Mouse (Mus musculus) liver, embryonic 13.5 days (tissue): Measurements from ENCODE around the gene Adamts4. TPM values are rescaled to one million over a fixed set of nuclear protein-coding genes. Genes with fewer than 3 reads are reported as not detected.
"Not testable (repeated sequence)": the region's sequence is repeated elsewhere in the genome, so short reads cannot be mapped to it uniquely, and the experiment has no call there.

ENCODE experiments used
- ATAC-seq: fragments of 200-750 bp; cut with Nextera tagmentation; 2 replicates; pipeline ENCODE4 v1.8.0; 2017; ENCODE audit warnings: low read depth, mild to moderate bottlenecking, moderate number of reproducible peaks, moderate library complexity
- DNase-seq: peaks from one replicate; pipeline ENCODE4 v3.0.0; 2022
- H3K27ac ChIP-seq: fragments of 300-500 bp; sonication (generic); 2 replicates; pipeline ENCODE4 v1.5.1; 2015; ENCODE audit warnings: moderate library complexity, mild to moderate bottlenecking, inconsistent platforms
- H3K27me3 ChIP-seq: fragments of 300-500 bp; sonication (generic); 2 replicates; pipeline ENCODE4 v1.6.1; 2015; ENCODE audit warnings: mild to moderate bottlenecking, inconsistent platforms
- H3K36me3 ChIP-seq: fragments of 300-500 bp; sonication (generic); 2 replicates; pipeline ENCODE4 v1.6.1; 2015; ENCODE audit warnings: mild to moderate bottlenecking, inconsistent platforms
- H3K4me1 ChIP-seq: fragments of 300-500 bp; sonication (generic); replicated peaks from 2 replicates; pipeline ENCODE4 v1.6.1; 2015; ENCODE audit warnings: inconsistent platforms
- H3K4me2 ChIP-seq: fragments of 300-500 bp; sonication (generic); 2 replicates; pipeline ENCODE4 v1.6.1; 2015; ENCODE audit warnings: inconsistent platforms, mild to moderate bottlenecking, moderate library complexity
- H3K4me3 ChIP-seq: fragments of 300-500 bp; sonication (generic); replicated peaks from 2 replicates; pipeline ENCODE4 v1.5.1; 2015; ENCODE audit warnings: mild to moderate bottlenecking, inconsistent platforms
- H3K9ac ChIP-seq: fragments of 300-500 bp; sonication (generic); 2 replicates; pipeline ENCODE4 v1.6.1; 2015; ENCODE audit warnings: mild to moderate bottlenecking, inconsistent platforms
- H3K9me3 ChIP-seq: fragments of 300-500 bp; sonication (generic); replicated peaks from 2 replicates; pipeline ENCODE4 v1.6.1; 2016; ENCODE audit warnings: inconsistent platforms
- WGBS: fragments of 180-500 bp; shearing (Covaris S2); methylation state at CpG from one replicate; pipeline ENCODE4 v1.1.7; 2015; ENCODE audit not compliant: insufficient replicate concordance; 5-methylcytosine and 5-hydroxymethylcytosine counted together
- polyA plus RNA-seq: library from polyadenylated mRNA; unstranded; fragments of >200 nt; fragmentation: Nextera tagmentation; extraction: Ambion mirVana; gene quantifications from 2 replicates; pipeline ENCODE4 v1.2.1, GENCODE M21; 2015

The Adamts4 gene
- polyA plus RNA-seq, 1 experiment from 2014 or later = 0.43 TPM

- ATAC-seq (no peak), DNase-seq (no peak)
- H3K9ac ChIP-seq = 0 out of 2 replicates have a peak overlapping the region, but pooled peaks have one; percentile 84
- H3K27me3 ChIP-seq = peaks cover 30% of the 10 kb centered on the region
- peaks cover 42% of the 10 kb centered on the region for H3K4me1 ChIP-seq
- H3K9me3 ChIP-seq = no peaks in the 10 kb centered on the region
- H3K4me2 ChIP-seq = peak overlapping the region; percentile 63
- no peak overlapping the region for H3K27ac ChIP-seq
- peak overlapping the region; percentile 79 for H3K4me3 ChIP-seq
- H3K36me3 ChIP-seq = peaks cover 23% of the 10 kb centered on the region
- 77% methylated on average over 3 of the region's 3 CpGs for WGBS
These were observed 43.1 kb downstream of the Adamts4 start for GRCm38 (mm10) chr1:171293351-171293750.

GRCm38 (mm10) chr1:171293906-171294297, 43.7 kb downstream of the Adamts4 start:
- WGBS = 38% methylated on average over 5 of the region's 5 CpGs
- Histone ChIP-seq H3K9me3 (no peaks in the 10 kb centered on the region), H3K9ac (peak overlapping the region; percentile 84), H3K4me2 (peak overlapping the region; percentile 63), H3K27ac (peak overlapping the region; percentile 87), H3K4me1 (peaks cover 37% of the 10 kb centered on the region), H3K27me3 (peaks cover 35% of the 10 kb centered on the region), H3K4me3 (peak overlapping the region; percentile 79), H3K36me3 (peaks cover 17% of the 10 kb centered on the region)
- DNase-seq (no peak), ATAC-seq (no peak)

- H3K4me3 ChIP-seq = peak within 1 kb of the TSS; percentile 79
- ATAC-seq = peak; percentile 73
- peak within 1 kb of the TSS; percentile 63 for H3K4me2 ChIP-seq
- H3K9me3 ChIP-seq = no peaks in the 10 kb centered on the region
- peak within 1 kb of the TSS; percentile 87 for H3K27ac ChIP-seq
- peak; percentile 74 for DNase-seq
- H3K9ac ChIP-seq = peak within 1 kb of the TSS; percentile 84
- under 1% methylated on average over 42 of the region's 42 CpGs for WGBS
- peaks cover 11% of the 10 kb centered on the region for H3K36me3 ChIP-seq
- peaks cover 36% of the 10 kb centered on the region for H3K27me3 ChIP-seq
- H3K4me1 ChIP-seq = peaks cover 34% of the 10 kb centered on the region
These were observed 44.3 kb downstream of the Adamts4 start, which contains the start of gene Ufc1 for GRCm38 (mm10) chr1:171294298-171295062. TSS of gene Ufc1 (minus strand) at chr1:171295024.

GRCm38 (mm10) chr1:171295063-171295402, 44.8 kb downstream of the Adamts4 start:
- Histone ChIP-seq H3K4me3 (peak overlapping the region; percentile 79), H3K27ac (peak overlapping the region; percentile 87; the same call in 1 of the 2 replicates), H3K27me3 (peaks cover 36% of the 10 kb centered on the region), H3K4me1 (peaks cover 34% of the 10 kb centered on the region), H3K4me2 (peak overlapping the region; percentile 63), H3K9me3 (no peaks in the 10 kb centered on the region), H3K9ac (peak overlapping the region; percentile 84), H3K36me3 (peaks cover 6% of the 10 kb centered on the region)
- 6% methylated on average over 3 of the region's 3 CpGs for WGBS
- no peak for ATAC-seq
- DNase-seq = no peak

GRCm38 (mm10) chr1:171298226-171298625, 48.0 kb downstream of the Adamts4 start:
- Histone ChIP-seq H3K4me2 (no peak overlapping the region), H3K9me3 (no peaks in the 10 kb centered on the region), H3K36me3 (no peaks in the 10 kb centered on the region), H3K4me1 (peaks cover 10% of the 10 kb centered on the region), H3K4me3 (no peak overlapping the region), H3K27ac (no peak overlapping the region), H3K27me3 (peaks cover 40% of the 10 kb centered on the region), H3K9ac (no peak overlapping the region)
- no peak for DNase-seq
- WGBS = 46% methylated on average over 3 of the region's 3 CpGs
- ATAC-seq = no peak

- 60% methylated on average over 5 of the region's 5 CpGs for WGBS
- H3K27ac ChIP-seq, H3K4me3 ChIP-seq, H3K27me3 ChIP-seq, H3K9me3 ChIP-seq, H3K4me1 ChIP-seq, H3K4me2 ChIP-seq, H3K9ac ChIP-seq, ATAC-seq, DNase-seq, H3K36me3 ChIP-seq: not testable (repeated sequence)
These were observed 55.9 kb downstream of the Adamts4 start for GRCm38 (mm10) chr1:171306157-171306556.

GRCm38 (mm10) chr1:171309321-171309720, 59.1 kb downstream of the Adamts4 start:
- H3K9ac ChIP-seq = no peak overlapping the region
- H3K4me2 ChIP-seq = no peak overlapping the region
- H3K36me3 ChIP-seq = no peaks in the 10 kb centered on the region
- no peak for DNase-seq
- no peak overlapping the region for H3K27ac ChIP-seq
- H3K4me1 ChIP-seq = no peaks in the 10 kb centered on the region; the same call in 1 of the 2 replicates
- ATAC-seq = no peak
- 42% methylated on average over 2 of the region's 2 CpGs for WGBS
- no peak overlapping the region for H3K4me3 ChIP-seq
- H3K9me3 ChIP-seq = no peaks in the 10 kb centered on the region
- H3K27me3 ChIP-seq = peaks cover 6% of the 10 kb centered on the region; the same call in 1 of the 2 replicates

Other genes starting within 250 kb of the Adamts4 start
- gene Fcgr4, start 231.5 kb upstream of the Adamts4 start, polyA plus RNA-seq = 2.0 and 2.4 TPM in 2 replicates
- 17.9 and 23.1 TPM in 2 replicates for gene Fcgr3, start 185.5 kb upstream of the Adamts4 start, polyA plus RNA-seq
- gene Cfap126, start 136.5 kb upstream of the Adamts4 start, polyA plus RNA-seq = 1.8 and 2.5 TPM in 2 replicates
- 140 and 164 TPM in 2 replicates for gene Sdhc, start 99.8 kb upstream of the Adamts4 start, polyA plus RNA-seq
- 0.14 TPM in 1 of 2 replicates, not detected in the other for gene Mpz, start 99.7 kb upstream of the Adamts4 start, polyA plus RNA-seq
- 1.5 and 1.8 TPM in 2 replicates for gene Pcp4l1, start 54.2 kb upstream of the Adamts4 start, polyA plus RNA-seq
- 0.39 and 0.52 TPM in 2 replicates for gene Nr1i3, start 36.5 kb upstream of the Adamts4 start, polyA plus RNA-seq
- 19.3 and 21.4 TPM in 2 replicates for gene Tomm40l, start 27.9 kb upstream of the Adamts4 start, polyA plus RNA-seq
- 3,578 and 3,897 TPM in 2 replicates for gene Apoa2, start 25.4 kb upstream of the Adamts4 start, polyA plus RNA-seq
- gene Fcer1g, start 16.1 kb upstream of the Adamts4 start, polyA plus RNA-seq = 68.2 and 69.6 TPM in 2 replicates
- 152 and 167 TPM in 2 replicates for gene Ndufs2, start 967 bp downstream of the Adamts4 start, polyA plus RNA-seq
- gene B4galt3, start 19.9 kb downstream of the Adamts4 start, polyA plus RNA-seq = 24.9 and 26.5 TPM in 2 replicates
- gene Ppox, start 30.8 kb downstream of the Adamts4 start, polyA plus RNA-seq = 174 and 175 TPM in 2 replicates
- 25.8 and 26.7 TPM in 2 replicates for gene Usp21, start 37.6 kb downstream of the Adamts4 start, polyA plus RNA-seq
- gene Ufc1, start 44.6 kb downstream of the Adamts4 start, polyA plus RNA-seq = 53.3 and 57.1 TPM in 2 replicates
- 20.3 and 22.7 TPM in 2 replicates for gene Dedd, start 78.7 kb downstream of the Adamts4 start, polyA plus RNA-seq
- 24.1 and 29.1 TPM in 2 replicates for gene Nit1, start 95.2 kb downstream of the Adamts4 start, polyA plus RNA-seq
- gene Pfdn2, start 95.2 kb downstream of the Adamts4 start, polyA plus RNA-seq = 60.9 and 66.8 TPM in 2 replicates
- gene Klhdc9, start 110.4 kb downstream of the Adamts4 start, polyA plus RNA-seq = 0.13 and 0.18 TPM in 2 replicates
- 0.08 and 0.14 TPM in 2 replicates for gene Nectin4, start 119.7 kb downstream of the Adamts4 start, polyA plus RNA-seq
- 3.3 and 3.8 TPM in 2 replicates for gene Arhgap30, start 138.5 kb downstream of the Adamts4 start, polyA plus RNA-seq
- 20.9 and 25.3 TPM in 2 replicates for gene Usf1, start 160.9 kb downstream of the Adamts4 start, polyA plus RNA-seq
- gene Tstd1, start 168.5 kb downstream of the Adamts4 start, polyA plus RNA-seq = 1.3 and 1.6 TPM in 2 replicates
- gene F11r, start 187.1 kb downstream of the Adamts4 start, polyA plus RNA-seq = 20.6 and 24.3 TPM in 2 replicates